Mouse (Mus musculus): ENCODE data around the gene Tpbgl. TPM values are rescaled to one million over a fixed set of nuclear protein-coding genes. Genes with fewer than 3 reads are reported as not detected.

The Tpbgl gene
- polyA plus RNA-seq, 1 experiment: 4.5 TPM

Other genes starting within 250 kb of the Tpbgl start
- gene Gdpd5, start 245.7 kb downstream of the Tpbgl start, polyA plus RNA-seq (2012; ENCODE audit: insufficient read depth, insufficient read length, missing spikeins): 10.1 and 10.9 TPM in 2 replicates
- gene Klhl35, start 161.1 kb downstream of the Tpbgl start, polyA plus RNA-seq (2012; ENCODE audit: insufficient read depth, insufficient read length, missing spikeins): not detected in 2 replicates
- gene Rps3, start 143.4 kb downstream of the Tpbgl start, polyA plus RNA-seq (2012; ENCODE audit: insufficient read depth, insufficient read length, missing spikeins): 458 and 609 TPM in 2 replicates
- 10.7 and 14.7 TPM in 2 replicates for gene Arrb1, start 91.6 kb downstream of the Tpbgl start, polyA plus RNA-seq (2012; ENCODE audit: insufficient read depth, insufficient read length, missing spikeins)
- gene Slco2b1, start 84.2 kb upstream of the Tpbgl start, polyA plus RNA-seq (2012; ENCODE audit: insufficient read depth, insufficient read length, missing spikeins): 8.4 and 9.7 TPM in 2 replicates
- gene Olfr520, start 103.2 kb upstream of the Tpbgl start, polyA plus RNA-seq (2012; ENCODE audit: insufficient read depth, insufficient read length, missing spikeins): not detected in 2 replicates
- not detected in 2 replicates for gene Olfr521, start 136.4 kb upstream of the Tpbgl start, polyA plus RNA-seq (2012; ENCODE audit: insufficient read depth, insufficient read length, missing spikeins)
- 0.52 and 1.0 TPM in 2 replicates for gene Neu3, start 201.3 kb upstream of the Tpbgl start, polyA plus RNA-seq (2012; ENCODE audit: insufficient read depth, insufficient read length, missing spikeins)
- gene Xrra1, start 232.0 kb upstream of the Tpbgl start, polyA plus RNA-seq (2012; ENCODE audit: insufficient read depth, insufficient read length, missing spikeins): not detected in 2 replicates
- 50.0 and 69.2 TPM in 2 replicates for gene Spcs2, start 236.4 kb upstream of the Tpbgl start, polyA plus RNA-seq (2012; ENCODE audit: insufficient read depth, insufficient read length, missing spikeins)